Mouse (Mus musculus): Measurements from ENCODE around the gene Hephl1.
"Not testable (repeated sequence)": the region's sequence is repeated elsewhere in the genome, so short reads cannot be mapped to it uniquely, and the experiment has no call there.

The Hephl1 gene

GRCm38 (mm10) chr9:15112008-15112407, at the start of gene Hephl1:
Gene Hephl1, minus strand, starts transcription at chr9:15112108.
- CTCF ChIA-PET, result no interaction called here

- CTCF ChIA-PET, result no interaction called here
Observed at GRCm38 (mm10) chr9:15149246-15149926, 37.5 kb upstream of the Hephl1 start.

GRCm38 (mm10) chr9:15140546-15140945, 28.6 kb upstream of the Hephl1 start:
- CTCF ChIA-PET, result no interaction called here

- CTCF ChIA-PET, result no interaction called here
Observed at GRCm38 (mm10) chr9:15125897-15126296, 14.0 kb upstream of the Hephl1 start.

- CTCF ChIA-PET, result no interaction called here
Observed at GRCm38 (mm10) chr9:15122431-15122830, 10.5 kb upstream of the Hephl1 start.

- CTCF ChIA-PET, result interaction anchor here (0.6 kb wide), 1 partner anchor 54 kb away, joined by 4 read pairs; no protein-coding TSS in a partner anchor
Observed at GRCm38 (mm10) chr9:15120841-15121358, 9.0 kb upstream of the Hephl1 start.

- CTCF ChIA-PET, result no interaction called here
Observed at GRCm38 (mm10) chr9:15120209-15120608, 8.3 kb upstream of the Hephl1 start.

- CTCF ChIA-PET, result no interaction called here
Observed at GRCm38 (mm10) chr9:15119515-15119914, 7.6 kb upstream of the Hephl1 start.

GRCm38 (mm10) chr9:15116165-15116564, 4.3 kb upstream of the Hephl1 start:
- CTCF ChIA-PET, result no interaction called here

- CTCF ChIA-PET, result no interaction called here
Observed at GRCm38 (mm10) chr9:15114102-15114501, 2.2 kb upstream of the Hephl1 start.

- CTCF ChIA-PET, result no interaction called here
Observed at GRCm38 (mm10) chr9:15108101-15108500, 3.8 kb downstream of the Hephl1 start.

GRCm38 (mm10) chr9:15105136-15105535, 6.8 kb downstream of the Hephl1 start:
- CTCF ChIA-PET, result no interaction called here

GRCm38 (mm10) chr9:15103579-15104300, 8.2 kb downstream of the Hephl1 start:
- CTCF ChIA-PET, result no interaction called here

- CTCF ChIA-PET, result no interaction called here
Observed at GRCm38 (mm10) chr9:15101531-15102161, 10.3 kb downstream of the Hephl1 start.

- CTCF ChIA-PET, result not testable (repeated sequence)
Observed at GRCm38 (mm10) chr9:15098421-15098820, 13.5 kb downstream of the Hephl1 start.

- CTCF ChIA-PET, result no interaction called here
Observed at GRCm38 (mm10) chr9:15097172-15097571, 14.7 kb downstream of the Hephl1 start.

GRCm38 (mm10) chr9:15096161-15096560, 15.7 kb downstream of the Hephl1 start:
- CTCF ChIA-PET, result no interaction called here

- CTCF ChIA-PET, result interaction anchor here (0.6 kb wide), 2 partner anchors 63 to 355 kb away, joined by 3 to 5 read pairs; no protein-coding TSS in a partner anchor
Observed at GRCm38 (mm10) chr9:15095206-15095605, 16.7 kb downstream of the Hephl1 start.

- CTCF ChIA-PET, result no interaction called here
Observed at GRCm38 (mm10) chr9:15068686-15069295, 43.1 kb downstream of the Hephl1 start.

- CTCF ChIA-PET, result no interaction called here
Observed at GRCm38 (mm10) chr9:15067995-15068685, 43.8 kb downstream of the Hephl1 start.

- CTCF ChIA-PET, result no interaction called here
Observed at GRCm38 (mm10) chr9:15064176-15064575, 47.7 kb downstream of the Hephl1 start.

GRCm38 (mm10) chr9:15060847-15061246, 51.1 kb downstream of the Hephl1 start:
- CTCF ChIA-PET, result interaction anchor here (0.6 kb wide), 1 partner anchor 246 kb away, joined by 3 read pairs; no protein-coding TSS in a partner anchor
